Mouse (Mus musculus): ENCODE measurements around the gene Tmprss11g. TPM values are rescaled to one million over a fixed set of nuclear protein-coding genes. Genes with fewer than 3 reads are reported as not detected.

Tmprss11g gene
- polyA plus RNA-seq, 1 experiment: not detected

- no peaks in the 10 kb centered on the region for H3K4me1 ChIP-seq (ENCODE audit: control insufficient read depth, insufficient read depth, insufficient read length)
- TF ChIP-seq CTCF (IDR thresholded peaks at IDR 0.05; ENCODE audit: extremely low read depth, insufficient read depth, insufficient read length, insufficient replicate concordance): no peak
- TF ChIP-seq POLR2A (IDR thresholded peaks at IDR 0.05; ENCODE audit: low read depth, low read length): no peak
- no peak overlapping the region for H3K4me3 ChIP-seq (ENCODE audit: extremely low read depth, insufficient read depth, insufficient read length)
- H3K27ac ChIP-seq (ENCODE audit: insufficient read depth, low read length): no peak overlapping the region
- H3K36me3 ChIP-seq (ENCODE audit: control insufficient read depth, insufficient read depth, low read length): no peaks in the 10 kb centered on the region
- DNase-seq (ENCODE audit: low read depth in 1 of 2, low spot score in 2 of 2): no peak
- no peaks in the 10 kb centered on the region for H3K27me3 ChIP-seq (ENCODE audit: control insufficient read depth, insufficient read depth, low read length)
- 91% methylated on average over 1 of the region's 1 CpGs for WGBS
Measured at GRCm38 (mm10) chr5:86482031-86482430, 36.4 kb downstream of the Tmprss11g start.

DNA sequence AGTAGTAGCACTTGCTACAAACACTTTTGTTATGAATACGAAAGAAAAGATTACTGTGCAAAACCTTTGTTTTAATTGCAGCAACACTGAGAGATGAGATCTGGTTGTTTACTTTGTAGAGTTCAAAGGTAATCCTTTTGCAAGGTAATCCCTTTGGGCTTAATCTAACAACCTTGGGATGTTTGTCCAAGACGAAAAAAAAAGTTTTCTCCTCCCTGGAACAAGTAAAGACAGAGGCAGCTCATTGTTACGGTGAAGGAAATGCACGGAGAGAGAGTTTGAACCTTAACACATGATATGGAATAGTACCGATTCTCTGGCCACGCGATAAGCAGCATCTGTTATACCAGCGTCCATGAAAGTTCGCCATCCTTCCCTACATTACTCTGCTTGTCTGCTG, 44.5 kb downstream of the Tmprss11g start:
- 86% methylated on average over 9 of the region's 9 CpGs for WGBS

GRCm38 (mm10) chr5:86468890-86469289, 49.5 kb downstream of the Tmprss11g start, which contains the start of gene Tmprss11a:
Gene Tmprss11a, minus strand, starts transcription at chr5:86468990.
- TF ChIP-seq POLR2A (IDR thresholded peaks at IDR 0.05; ENCODE audit: low read depth, low read length) (no peak), CTCF (IDR thresholded peaks at IDR 0.05; ENCODE audit: extremely low read depth, insufficient read depth, insufficient read length, insufficient replicate concordance) (no peak)
- no peaks in the 10 kb centered on the region for H3K4me1 ChIP-seq (ENCODE audit: control insufficient read depth, insufficient read depth, insufficient read length)
- no peaks in the 10 kb centered on the region for H3K27me3 ChIP-seq (ENCODE audit: control insufficient read depth, insufficient read depth, low read length)
- 72% methylated on average over 4 of the region's 4 CpGs for WGBS
- no peaks in the 10 kb centered on the region for H3K36me3 ChIP-seq (ENCODE audit: control insufficient read depth, insufficient read depth, low read length)
- H3K4me3 ChIP-seq (ENCODE audit: extremely low read depth, insufficient read depth, insufficient read length): no peak within 1 kb of the TSS
- no peak within 1 kb of the TSS for H3K27ac ChIP-seq (ENCODE audit: insufficient read depth, low read length)
- no peak for DNase-seq (ENCODE audit: low read depth in 1 of 2, low spot score in 2 of 2)

More for the DNA sequence above, 44.5 kb downstream of the Tmprss11g start:
- DNase-seq (ENCODE audit: low read depth in 1 of 2, low spot score in 2 of 2): no peak
- Histone ChIP-seq H3K36me3 (ENCODE audit: control insufficient read depth, insufficient read depth, low read length) (no peaks in the 10 kb centered on the region), H3K27me3 (ENCODE audit: control insufficient read depth, insufficient read depth, low read length) (no peaks in the 10 kb centered on the region), H3K4me3 (ENCODE audit: extremely low read depth, insufficient read depth, insufficient read length) (no peak overlapping the region), H3K27ac (ENCODE audit: insufficient read depth, low read length) (no peak overlapping the region), H3K4me1 (ENCODE audit: control insufficient read depth, insufficient read depth, insufficient read length) (no peaks in the 10 kb centered on the region)
- TF ChIP-seq CTCF (IDR thresholded peaks at IDR 0.05; ENCODE audit: extremely low read depth, insufficient read depth, insufficient read length, insufficient replicate concordance) (no peak), POLR2A (IDR thresholded peaks at IDR 0.05; ENCODE audit: low read depth, low read length) (no peak)

- no peaks in the 10 kb centered on the region for H3K4me1 ChIP-seq (ENCODE audit: control insufficient read depth, insufficient read depth, insufficient read length)
- WGBS: 85% methylated on average over 2 of the region's 2 CpGs
- TF ChIP-seq CTCF (IDR thresholded peaks at IDR 0.05; ENCODE audit: extremely low read depth, insufficient read depth, insufficient read length, insufficient replicate concordance) (no peak), POLR2A (IDR thresholded peaks at IDR 0.05; ENCODE audit: low read depth, low read length) (no peak)
- H3K4me3 ChIP-seq (ENCODE audit: extremely low read depth, insufficient read depth, insufficient read length): no peak overlapping the region
- H3K27me3 ChIP-seq (ENCODE audit: control insufficient read depth, insufficient read depth, low read length): no peaks in the 10 kb centered on the region
- no peak for DNase-seq (ENCODE audit: low read depth in 1 of 2, low spot score in 2 of 2)
- H3K27ac ChIP-seq (ENCODE audit: insufficient read depth, low read length): no peak overlapping the region
- H3K36me3 ChIP-seq (ENCODE audit: control insufficient read depth, insufficient read depth, low read length): no peaks in the 10 kb centered on the region
Measured at GRCm38 (mm10) chr5:86439306-86439705, 79.1 kb downstream of the Tmprss11g start.

DNA sequence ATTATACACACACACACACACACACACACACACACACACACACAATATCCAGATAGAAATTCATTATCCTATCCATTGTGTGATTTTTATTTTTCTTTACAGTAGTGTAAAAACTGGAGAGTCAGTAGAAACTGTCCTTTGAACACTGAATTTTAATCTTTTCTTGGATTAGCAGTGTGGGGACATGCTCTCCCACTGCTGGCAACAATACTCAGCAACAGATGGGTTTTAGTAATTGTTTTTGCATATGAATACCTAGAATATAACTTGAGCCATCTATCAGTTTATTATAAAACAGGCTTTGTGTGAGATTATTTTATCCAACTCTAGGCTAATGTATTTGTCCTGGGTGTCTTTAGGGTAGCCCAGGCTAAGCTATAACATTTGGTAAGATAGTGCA, 79.9 kb downstream of the Tmprss11g start:
- no peak for DNase-seq (ENCODE audit: low read depth in 1 of 2, low spot score in 2 of 2)
- TF ChIP-seq POLR2A (IDR thresholded peaks at IDR 0.05; ENCODE audit: low read depth, low read length): no peak
- TF ChIP-seq CTCF (IDR thresholded peaks at IDR 0.05; ENCODE audit: extremely low read depth, insufficient read depth, insufficient read length, insufficient replicate concordance): no peak
- Histone ChIP-seq H3K4me1 (ENCODE audit: control insufficient read depth, insufficient read depth, insufficient read length) (no peaks in the 10 kb centered on the region), H3K27ac (ENCODE audit: insufficient read depth, low read length) (no peak overlapping the region), H3K36me3 (ENCODE audit: control insufficient read depth, insufficient read depth, low read length) (no peaks in the 10 kb centered on the region), H3K27me3 (ENCODE audit: control insufficient read depth, insufficient read depth, low read length) (no peaks in the 10 kb centered on the region), H3K4me3 (ENCODE audit: extremely low read depth, insufficient read depth, insufficient read length) (no peak overlapping the region)

Other genes starting within 250 kb of the Tmprss11g start
- gene Tmprss11c, start 229.3 kb downstream of the Tmprss11g start, polyA plus RNA-seq (2012; rRNA removed): not detected in 2 replicates
- gene Tmprss11d, start 145.2 kb downstream of the Tmprss11g start, polyA plus RNA-seq (2012; rRNA removed): 0.04 and 0.05 TPM in 2 replicates
- gene Tmprss11a, start 49.6 kb downstream of the Tmprss11g start, polyA plus RNA-seq (2012; rRNA removed): not detected in 2 replicates
- gene Tmprss11f, start 113.8 kb upstream of the Tmprss11g start, polyA plus RNA-seq (2012; rRNA removed): not detected in 2 replicates
- gene Tmprss11b, start 157.8 kb upstream of the Tmprss11g start, polyA plus RNA-seq (2012; rRNA removed): not detected in 2 replicates
- gene Tmprss11e, start 227.2 kb upstream of the Tmprss11g start, polyA plus RNA-seq (2012; rRNA removed): not detected in 2 replicates